Mouse (Mus musculus) fat pad, adult 2 months (tissue): ENCODE results near the gene Ficd.
"Not testable (repeated sequence)": the region's sequence is repeated elsewhere in the genome, so short reads cannot be mapped to it uniquely, and the experiment has no call there.

Source experiments
- DNase-seq: peaks from one replicate; pipeline ENCODE4 v3.0.0-alpha.2; 2011; ENCODE audit warnings: low read depth, low spot score; ENCODE audit errors: extremely low read depth

The Ficd gene

DNA sequence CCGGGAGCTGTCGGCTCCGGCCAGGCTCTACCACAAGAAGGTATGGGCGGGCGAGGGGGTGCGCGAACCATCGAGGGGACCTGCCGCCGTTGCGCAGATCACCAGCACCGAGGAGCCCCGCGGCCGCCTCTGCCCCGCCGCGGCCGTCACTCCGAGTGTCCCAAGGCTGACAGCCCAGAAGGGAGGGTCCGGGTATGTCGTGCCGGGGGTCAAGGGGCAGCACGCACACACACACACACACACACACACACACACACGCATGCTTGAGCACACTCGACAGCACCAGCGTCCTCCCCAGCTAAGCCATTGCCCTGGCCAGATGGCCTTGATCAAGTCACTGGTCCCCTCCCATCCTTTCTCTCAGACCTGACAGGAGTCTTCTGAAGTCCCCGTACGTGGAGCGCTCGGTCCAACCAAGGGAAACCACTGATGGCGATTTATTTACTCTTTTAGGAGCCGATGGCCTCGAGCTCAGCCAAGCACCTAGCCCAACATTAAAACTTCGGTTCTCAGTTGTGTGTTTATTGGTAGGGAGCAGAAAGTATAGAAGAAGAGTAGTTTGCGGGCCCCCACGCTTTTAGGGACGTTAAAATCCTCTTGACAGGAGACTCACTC is 37.4 kb downstream of the Ficd start:
- no peak for DNase-seq

- DNase-seq: no peak
Measured at GRCm38 (mm10) chr5:113773664-113774063, 38.1 kb downstream of the Ficd start.

DNA sequence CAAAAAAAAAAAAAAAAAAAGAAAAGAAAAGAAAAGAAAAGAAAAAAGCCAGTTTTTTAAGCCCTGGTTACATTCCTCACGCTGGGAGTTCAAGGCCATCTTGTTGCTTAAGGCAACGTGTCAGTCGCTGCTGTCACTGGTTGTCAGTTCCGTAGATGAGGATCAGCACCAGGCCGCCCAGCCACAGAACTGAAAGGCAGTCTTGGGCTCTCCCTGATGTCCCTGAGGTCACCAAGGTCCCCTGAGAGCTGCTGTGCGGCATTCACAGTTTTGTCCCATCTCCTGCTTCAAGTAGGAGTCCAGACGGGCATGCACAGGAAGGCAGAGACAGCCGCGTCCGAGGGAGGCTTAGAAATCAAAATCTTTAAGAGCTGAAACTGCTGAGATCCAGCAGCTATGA is 40.0 kb downstream of the Ficd start:
- no peak for DNase-seq

- DNase-seq: no peak
Measured at GRCm38 (mm10) chr5:113776128-113776895, 40.7 kb downstream of the Ficd start.

DNA sequence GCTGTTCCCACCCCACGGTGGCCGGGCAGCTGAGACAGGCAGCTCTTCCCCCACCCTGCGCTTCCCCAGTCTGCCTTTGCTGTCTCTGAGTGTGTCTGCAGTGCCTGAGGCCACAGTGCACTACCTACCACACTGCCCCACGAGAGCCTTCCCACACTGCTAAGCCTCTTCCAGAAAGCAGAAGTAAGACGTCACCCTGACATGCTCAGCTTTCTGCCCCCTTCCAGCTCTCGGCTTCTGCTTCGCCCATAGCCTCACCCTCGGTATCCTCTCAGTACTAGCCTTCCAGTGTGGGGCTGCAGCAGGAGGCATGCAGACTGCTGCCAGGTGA is 41.3 kb downstream of the Ficd start:
- DNase-seq: no peak

DNA sequence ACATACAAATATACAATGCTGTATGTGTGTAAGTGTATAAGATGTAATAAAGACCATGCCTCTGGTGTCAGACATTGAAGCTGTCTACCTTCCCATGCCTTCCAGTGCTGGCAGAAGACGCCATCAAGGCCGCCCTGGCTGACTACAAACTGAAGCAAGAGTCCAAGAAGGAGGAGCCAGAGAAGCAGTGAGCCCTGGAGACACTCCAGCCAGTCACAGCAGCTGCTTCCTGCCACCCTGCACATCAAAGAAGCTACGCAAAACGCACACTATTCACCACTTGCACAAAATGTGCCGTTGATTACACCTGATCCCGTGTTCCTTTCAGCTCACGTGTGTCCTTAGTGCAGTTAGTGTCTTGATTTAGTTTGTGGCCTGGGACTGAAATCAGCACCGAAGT is 42.1 kb downstream of the Ficd start:
- DNase-seq: not testable (repeated sequence)

DNA sequence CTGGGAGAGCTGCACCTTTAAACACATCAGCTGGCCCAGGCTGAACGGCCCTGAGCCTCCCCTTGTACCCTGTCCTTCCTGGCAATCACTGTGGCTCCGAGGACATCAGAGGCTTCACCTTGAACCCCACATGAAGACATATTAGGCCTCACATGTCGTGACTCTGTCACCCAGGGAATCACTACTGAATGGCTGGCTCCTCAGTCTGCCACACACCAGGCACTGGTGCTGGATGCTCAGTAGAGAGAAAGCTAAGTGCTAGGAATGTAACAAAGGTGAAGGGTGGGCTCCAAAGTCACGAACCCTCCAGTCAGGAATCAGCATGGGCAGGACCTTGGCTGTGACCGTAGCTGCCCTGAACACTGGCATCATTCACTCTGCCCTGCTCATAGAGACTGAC is 44.0 kb downstream of the Ficd start:
- no peak for DNase-seq

GRCm38 (mm10) chr5:113780082-113780752 is 44.6 kb downstream of the Ficd start:
- no peak for DNase-seq

DNA sequence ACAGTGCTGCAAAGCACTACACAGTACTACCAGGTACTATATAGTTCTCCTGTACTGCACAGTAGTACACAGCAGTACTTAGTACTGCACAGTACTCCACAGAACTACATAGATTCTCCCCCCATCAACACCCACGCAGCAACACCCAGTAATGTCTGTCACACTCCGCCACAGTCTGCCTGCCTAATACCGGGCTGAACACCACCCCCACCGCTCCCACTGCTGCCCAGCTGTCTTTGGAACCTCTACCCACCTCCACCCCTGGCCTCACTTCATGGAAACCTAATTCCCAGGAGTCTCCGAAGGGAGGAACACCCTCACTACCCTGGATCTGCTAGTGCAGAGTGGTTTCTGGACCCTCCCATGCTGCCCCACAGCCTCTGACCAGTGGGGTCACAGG is 45.2 kb downstream of the Ficd start:
- DNase-seq: no peak

DNA sequence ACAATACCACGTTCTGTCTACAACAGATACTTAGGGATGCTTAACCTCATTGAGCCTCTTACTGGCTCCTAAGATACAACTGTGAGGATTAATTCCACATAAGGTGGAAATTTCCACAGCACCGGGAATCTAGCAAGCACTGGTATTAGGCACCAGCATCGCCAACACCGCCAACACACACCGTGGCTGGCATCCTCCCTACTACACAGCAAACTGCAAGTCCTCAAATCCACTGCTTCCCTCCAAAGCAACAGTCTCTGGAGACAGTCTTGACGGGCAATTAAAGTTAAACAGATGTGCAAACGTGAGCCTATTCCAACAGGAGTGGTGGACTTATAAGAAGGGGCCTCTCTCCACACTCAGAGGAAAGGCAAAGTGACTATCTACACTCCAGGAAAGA is 45.7 kb downstream of the Ficd start:
- DNase-seq: no peak

DNA sequence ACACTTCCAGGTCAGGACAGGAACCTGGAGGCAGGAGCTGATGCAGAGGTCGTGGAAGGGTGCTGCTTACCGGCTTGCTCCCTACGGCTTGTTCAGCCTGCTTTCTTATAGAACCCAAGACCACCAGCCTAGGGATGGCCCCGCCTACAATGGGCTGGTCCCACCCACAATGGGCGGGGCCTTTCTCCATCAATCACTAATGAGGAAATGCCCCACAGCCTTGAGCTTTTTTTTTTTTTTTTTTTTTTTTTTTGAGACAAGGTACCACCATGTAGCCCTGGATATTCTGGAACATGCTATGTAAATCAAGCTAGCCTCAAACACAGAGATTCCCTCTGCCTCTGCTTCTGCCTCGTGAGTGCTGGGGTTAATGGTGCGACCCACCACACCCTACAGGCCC is 46.3 kb downstream of the Ficd start:
- no peak for DNase-seq

DNA sequence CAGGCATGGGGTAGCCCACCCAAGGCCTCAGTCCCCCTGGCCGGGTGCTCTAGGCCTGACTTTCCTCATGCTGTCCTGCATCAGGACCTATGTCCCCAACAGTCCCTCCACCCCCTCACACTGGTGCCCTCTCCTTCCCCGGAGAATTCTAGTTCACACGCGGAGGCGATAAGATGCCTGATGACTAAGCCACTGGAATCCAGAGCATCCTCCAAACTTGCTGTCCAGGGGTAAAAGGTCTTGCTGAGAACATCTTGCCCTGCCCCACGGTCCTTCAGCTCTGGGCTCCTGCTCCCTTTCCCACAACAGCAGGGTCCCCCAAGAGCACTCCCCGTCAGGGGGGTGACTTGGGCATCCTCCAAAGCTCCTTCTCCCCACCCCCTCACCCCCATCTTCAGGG is 47.0 kb downstream of the Ficd start:
- no peak for DNase-seq

DNA sequence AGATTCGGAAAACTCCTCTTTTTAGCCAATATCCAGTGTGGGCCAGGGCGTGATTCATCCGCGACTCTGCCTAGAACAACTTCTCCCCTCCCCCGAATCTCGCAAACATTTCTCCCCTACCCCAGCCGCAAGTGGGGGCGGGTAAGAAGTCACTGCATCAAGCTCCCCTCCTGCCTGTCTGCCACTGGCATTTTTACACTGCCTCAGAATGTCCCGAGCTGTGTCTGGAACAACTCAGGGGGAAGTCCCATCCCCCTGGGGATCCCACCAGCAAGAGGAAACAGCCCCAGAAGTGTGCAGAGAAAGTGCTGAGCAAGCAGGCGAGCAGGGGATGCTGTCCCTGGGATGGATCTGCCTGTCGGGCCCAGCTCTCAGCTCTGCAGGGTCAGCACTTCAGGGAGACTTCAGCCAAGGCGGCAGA is 48.0 kb downstream of the Ficd start:
- no peak for DNase-seq

- not testable (repeated sequence) for DNase-seq
Measured at GRCm38 (mm10) chr5:113784104-113784503, 48.5 kb downstream of the Ficd start.

DNA sequence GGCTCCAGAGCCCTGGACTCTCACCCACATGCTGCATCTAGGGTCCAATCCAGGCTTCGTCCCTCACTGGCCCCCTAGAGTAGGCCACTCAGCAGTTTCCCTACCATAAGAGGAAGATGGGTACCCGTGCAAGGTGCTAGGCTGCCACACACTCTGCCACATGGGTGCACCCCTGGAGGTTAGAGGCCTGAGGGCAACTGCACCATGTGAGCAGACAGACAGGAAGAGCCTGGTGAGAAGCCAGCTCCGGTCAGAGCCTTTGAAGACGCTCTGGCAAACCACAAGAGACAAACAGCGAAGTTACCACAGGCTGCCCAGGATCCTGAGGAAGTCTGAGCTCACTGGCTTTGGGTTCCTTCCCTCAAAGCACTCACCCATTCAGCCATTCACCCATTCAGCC is 51.4 kb downstream of the Ficd start:
- DNase-seq: no peak

- no peak for DNase-seq
Measured at GRCm38 (mm10) chr5:113788645-113789044, 53.0 kb downstream of the Ficd start.

- DNase-seq: no peak
Measured at GRCm38 (mm10) chr5:113789075-113789788, 53.6 kb downstream of the Ficd start.
